Mouse (Mus musculus): Measurements from ENCODE around the gene Gys1.

DNA sequence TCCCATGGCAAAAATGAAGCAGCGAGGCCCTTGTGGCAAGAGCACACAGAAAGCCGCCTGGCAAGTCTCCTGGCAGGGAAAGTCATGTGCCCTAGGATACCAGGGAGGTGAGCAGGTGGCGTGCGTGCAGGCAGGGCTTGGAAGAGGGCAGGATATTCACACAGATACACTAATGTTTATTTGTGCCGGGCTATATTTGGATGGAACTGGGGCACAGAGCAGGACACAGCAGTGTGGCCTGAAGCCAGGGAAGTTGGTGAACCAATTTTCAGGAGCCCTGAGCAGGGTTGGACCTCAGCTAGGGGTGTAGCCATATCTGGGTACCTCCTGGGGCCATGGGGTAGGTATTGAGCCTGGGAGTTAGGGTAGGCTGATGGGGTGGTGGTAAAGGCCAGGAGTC, 58.3 kb downstream of the Gys1 start:
- TF ChIP-seq POLR2A (IDR thresholded peaks at IDR 0.05; ENCODE audit: insufficient read depth, low read depth, low read length) (no peak), CTCF (IDR thresholded peaks at IDR 0.05; ENCODE audit: insufficient read depth, low read depth, low read length) (no peak)
